Mouse (Mus musculus) skeletal muscle tissue, adult 2 months (tissue): Measurements from ENCODE around the gene Slc1a3.
A peak's percentile ranks its signal among the peaks of the same experiment; 100 is the strongest.
"Not testable (repeated sequence)": the region's sequence is repeated elsewhere in the genome, so short reads cannot be mapped to it uniquely, and the experiment has no call there.

Experiments used
- DNase-seq: peaks from one replicate; pipeline ENCODE4 v3.0.0-alpha.2; 2012; ENCODE audit warnings: low read depth, low spot score

Slc1a3 gene

GRCm38 (mm10) chr15:8706613-8707012 is 4.0 kb downstream of the Slc1a3 start:
- DNase-seq = no peak

GRCm38 (mm10) chr15:8706178-8706577 is 4.4 kb downstream of the Slc1a3 start:
- no peak for DNase-seq

GRCm38 (mm10) chr15:8705560-8705959 is 5.0 kb downstream of the Slc1a3 start:
- not testable (repeated sequence) for DNase-seq

GRCm38 (mm10) chr15:8697976-8698375 is 12.6 kb downstream of the Slc1a3 start:
- DNase-seq = no peak

- no peak for DNase-seq
Measured at GRCm38 (mm10) chr15:8697500-8697899, 13.1 kb downstream of the Slc1a3 start.

- not testable (repeated sequence) for DNase-seq
Measured at GRCm38 (mm10) chr15:8690141-8690540, 20.4 kb downstream of the Slc1a3 start.

GRCm38 (mm10) chr15:8686846-8687245 is 23.7 kb downstream of the Slc1a3 start:
- DNase-seq = no peak

GRCm38 (mm10) chr15:8685506-8685905 is 25.1 kb downstream of the Slc1a3 start:
- no peak for DNase-seq

- no peak for DNase-seq
Measured at GRCm38 (mm10) chr15:8684263-8684662, 26.3 kb downstream of the Slc1a3 start.

GRCm38 (mm10) chr15:8682871-8683270 is 27.7 kb downstream of the Slc1a3 start:
- DNase-seq = no peak

GRCm38 (mm10) chr15:8682421-8682820 is 28.1 kb downstream of the Slc1a3 start:
- no peak for DNase-seq

GRCm38 (mm10) chr15:8681971-8682370 is 28.6 kb downstream of the Slc1a3 start:
- no peak for DNase-seq

- no peak for DNase-seq
Measured at GRCm38 (mm10) chr15:8681009-8681408, 29.6 kb downstream of the Slc1a3 start.

GRCm38 (mm10) chr15:8676959-8677358 is 33.6 kb downstream of the Slc1a3 start:
- no peak for DNase-seq

GRCm38 (mm10) chr15:8676211-8676691 is 34.3 kb downstream of the Slc1a3 start:
- DNase-seq = no peak

GRCm38 (mm10) chr15:8675616-8676015 is 34.9 kb downstream of the Slc1a3 start:
- no peak for DNase-seq

GRCm38 (mm10) chr15:8672532-8672931 is 38.0 kb downstream of the Slc1a3 start:
- no peak for DNase-seq

GRCm38 (mm10) chr15:8667849-8668522 is 42.6 kb downstream of the Slc1a3 start:
- no peak for DNase-seq

GRCm38 (mm10) chr15:8665675-8666350 is 44.8 kb downstream of the Slc1a3 start:
- DNase-seq = no peak

- DNase-seq = peak; percentile 61
Measured at GRCm38 (mm10) chr15:8663348-8664099, 47.0 kb downstream of the Slc1a3 start.

- no peak for DNase-seq
Measured at GRCm38 (mm10) chr15:8661856-8662255, 48.7 kb downstream of the Slc1a3 start.

- no peak for DNase-seq
Measured at GRCm38 (mm10) chr15:8659977-8660376, 50.6 kb downstream of the Slc1a3 start.
